Mouse (Mus musculus) forebrain, embryonic 11.5 days (tissue): ENCODE measurements at regions not wholly inside any gene's neighbourhood (a gene's known extent, or its start where the extent isn't known, plus 50 kb on each side); places are given as distances from the start of the nearest gene placed in this dataset.

Experiments used
- ATAC-seq: fragments of 200-750 bp; cut with Nextera tagmentation; replicated peaks from 2 replicates; pipeline ENCODE4 v1.8.0; 2017; ENCODE audit warnings: moderate TSS enrichment; ENCODE audit not compliant: low FRiP score
- DNase-seq: peaks from one replicate; pipeline ENCODE4 v3.0.0-alpha.2; 2017; ENCODE audit warnings: low spot score
- H3K27ac ChIP-seq: fragments of 300-500 bp; sonication (generic); 2 replicates; pipeline ENCODE4 v1.5.1; 2014; ENCODE audit warnings: low read depth, low read length
- H3K27me3 ChIP-seq: fragments of 300-500 bp; sonication (generic); 2 replicates; pipeline ENCODE4 v1.6.1; 2014; ENCODE audit warnings: mild to moderate bottlenecking, low read length, mixed read lengths; ENCODE audit not compliant: control insufficient read depth, insufficient read depth
- H3K36me3 ChIP-seq: fragments of 300-500 bp; sonication (generic); 2 replicates; pipeline ENCODE4 v1.6.1; 2014; ENCODE audit warnings: mild to moderate bottlenecking, low read length, moderate library complexity, mixed read lengths; ENCODE audit not compliant: control insufficient read depth, insufficient read depth
- H3K4me1 ChIP-seq: fragments of 300-500 bp; sonication (generic); replicated peaks from 2 replicates; pipeline ENCODE4 v1.6.1; 2014; ENCODE audit warnings: low read length, mixed read lengths; ENCODE audit not compliant: control insufficient read depth, insufficient read depth
- H3K4me2 ChIP-seq: fragments of 300-500 bp; sonication (generic); 2 replicates; pipeline ENCODE4 v1.6.1; 2014; ENCODE audit warnings: low read depth, mild to moderate bottlenecking, low read length, moderate library complexity, mixed read lengths; ENCODE audit not compliant: severe bottlenecking
- H3K4me3 ChIP-seq: fragments of 300-500 bp; sonication (generic); 2 replicates; pipeline ENCODE4 v1.5.1; 2014; ENCODE audit warnings: low read depth, low read length
- H3K9ac ChIP-seq: fragments of 300-500 bp; sonication (generic); 2 replicates; pipeline ENCODE4 v1.6.1; 2014; ENCODE audit warnings: low read length
- H3K9me3 ChIP-seq: fragments of 300-500 bp; sonication (generic); 2 replicates; pipeline ENCODE4 v1.6.1; 2016; ENCODE audit warnings: low read length, mixed read lengths; ENCODE audit not compliant: control insufficient read depth
- WGBS: fragments of 180-500 bp; shearing (Covaris S2); extraction: QIAGEN DNeasy Blood & Tissue Kit; methylation state at CpG from one replicate; pipeline ENCODE4 v1.1.7; 2014; 5-methylcytosine and 5-hydroxymethylcytosine counted together

DNA sequence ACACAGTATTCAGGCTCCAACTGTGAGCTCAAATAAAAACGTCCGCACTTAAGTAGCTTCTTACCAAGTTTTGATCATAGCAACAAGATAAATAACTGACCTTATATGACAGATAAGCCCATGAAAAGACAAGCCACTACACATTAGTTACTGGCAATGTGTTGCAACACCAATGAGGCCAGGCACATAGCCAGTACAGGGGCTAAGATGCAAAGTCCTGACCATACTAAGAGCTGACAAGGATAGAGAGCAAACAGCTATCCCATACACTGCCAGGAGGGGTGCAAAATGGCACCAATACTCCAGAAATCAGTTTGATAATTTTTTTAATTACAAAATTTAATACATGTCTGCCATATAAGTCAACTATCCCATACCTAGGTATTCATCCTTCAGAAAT lies 254.3 kb downstream of the Mycn start:
- Histone ChIP-seq H3K27ac (no peak overlapping the region), H3K9me3 (no peaks in the 10 kb centered on the region), H3K36me3 (no peaks in the 10 kb centered on the region), H3K9ac (no peak overlapping the region), H3K4me3 (no peak overlapping the region), H3K4me1 (peaks cover 20% of the 10 kb centered on the region), H3K4me2 (no peak overlapping the region), H3K27me3 (no peaks in the 10 kb centered on the region)
- ATAC-seq (no peak), DNase-seq (no peak)
- 91% methylated on average over 2 of the region's 2 CpGs for WGBS

- Histone ChIP-seq H3K4me1 (peaks cover 30% of the 10 kb centered on the region), H3K36me3 (no peaks in the 10 kb centered on the region), H3K27me3 (no peaks in the 10 kb centered on the region), H3K4me2 (no peak overlapping the region), H3K27ac (peak overlapping the region; percentile 82), H3K4me3 (no peak overlapping the region), H3K9me3 (no peaks in the 10 kb centered on the region), H3K9ac (no peak overlapping the region)
- WGBS = 65% methylated on average over 7 of the region's 7 CpGs
- DNase-seq = no peak
- ATAC-seq = no peak
Measured at GRCm38 (mm10) chr12:12685217-12685522, 256.5 kb downstream of the Mycn start.

GRCm38 (mm10) chr12:12684481-12685216 lies 257.1 kb downstream of the Mycn start:
- no peaks in the 10 kb centered on the region for H3K27me3 ChIP-seq
- H3K9me3 ChIP-seq = no peaks in the 10 kb centered on the region
- H3K9ac ChIP-seq = peak overlapping the region; percentile 9; the same call in 1 of the 2 replicates
- WGBS = 22% methylated on average over 16 of the region's 16 CpGs
- H3K27ac ChIP-seq = peak overlapping the region; percentile 82
- peak overlapping the region; percentile 0; the same call in 1 of the 2 replicates for H3K4me2 ChIP-seq
- H3K4me1 ChIP-seq = peaks cover 35% of the 10 kb centered on the region
- DNase-seq = peak; percentile 65
- no peaks in the 10 kb centered on the region for H3K36me3 ChIP-seq
- H3K4me3 ChIP-seq = no peak overlapping the region
- ATAC-seq = peak; percentile 58

- peak overlapping the region; percentile 82 for H3K27ac ChIP-seq
- no peaks in the 10 kb centered on the region for H3K27me3 ChIP-seq
- peak overlapping the region; percentile 3; the same call in 1 of the 2 replicates for H3K9ac ChIP-seq
- DNase-seq = no peak
- ATAC-seq = no peak
- no peak overlapping the region for H3K4me3 ChIP-seq
- WGBS = 45% methylated on average over 10 of the region's 10 CpGs
- H3K4me2 ChIP-seq = peak overlapping the region; percentile 0; the same call in 1 of the 2 replicates
- peaks cover 35% of the 10 kb centered on the region for H3K4me1 ChIP-seq
- H3K36me3 ChIP-seq = no peaks in the 10 kb centered on the region
- no peaks in the 10 kb centered on the region for H3K9me3 ChIP-seq
Measured at GRCm38 (mm10) chr12:12683733-12684470, 257.8 kb downstream of the Mycn start.

- H3K4me2 ChIP-seq = peak overlapping the region; percentile 49
- no peaks in the 10 kb centered on the region for H3K36me3 ChIP-seq
- H3K27ac ChIP-seq = peak overlapping the region; percentile 83
- peak overlapping the region; percentile 56 for H3K9ac ChIP-seq
- peak; percentile 67 for ATAC-seq
- no peaks in the 10 kb centered on the region for H3K27me3 ChIP-seq
- H3K9me3 ChIP-seq = no peaks in the 10 kb centered on the region
- DNase-seq = peak; percentile 72
- H3K4me3 ChIP-seq = peak overlapping the region; percentile 16; the same call in 1 of the 2 replicates
- 5% methylated on average over 6 of the region's 6 CpGs for WGBS
- peaks cover 44% of the 10 kb centered on the region for H3K4me1 ChIP-seq
Measured at GRCm38 (mm10) chr12:12681101-12681500, 260.6 kb downstream of the Mycn start.

DNA sequence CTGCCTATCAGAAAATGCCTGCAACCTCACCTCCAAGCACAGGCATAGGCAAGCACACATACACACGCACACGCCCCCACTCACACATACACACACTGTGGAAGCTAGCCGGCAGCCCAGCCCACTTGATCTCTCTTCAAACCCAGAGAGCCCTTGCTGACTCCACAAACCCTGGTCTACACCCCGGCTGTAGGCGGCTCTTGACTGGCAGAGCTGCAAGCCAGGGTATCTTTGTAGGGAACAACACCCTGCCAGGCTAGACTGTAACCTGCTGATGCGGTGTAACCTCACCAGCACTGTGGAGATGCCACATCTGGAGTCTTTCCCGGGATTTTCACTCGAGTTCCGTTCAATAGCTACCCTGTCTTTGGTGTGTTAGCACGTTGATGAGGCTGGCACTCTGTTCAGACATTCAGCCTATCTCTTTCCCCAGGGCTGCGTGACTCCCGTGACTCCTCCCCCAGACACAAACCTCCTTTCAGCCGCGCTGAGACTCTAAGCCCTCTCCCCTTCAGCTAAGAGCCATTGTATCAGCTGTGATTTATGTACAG lies 261.3 kb downstream of the Mycn start:
- Histone ChIP-seq H3K4me1 (peaks cover 44% of the 10 kb centered on the region), H3K4me3 (peak overlapping the region; percentile 16; the same call in 1 of the 2 replicates), H3K9me3 (no peaks in the 10 kb centered on the region), H3K9ac (peak overlapping the region; percentile 56), H3K27ac (peak overlapping the region; percentile 83), H3K27me3 (no peaks in the 10 kb centered on the region), H3K36me3 (no peaks in the 10 kb centered on the region), H3K4me2 (peak overlapping the region; percentile 49)
- DNase-seq (peak; percentile 83), ATAC-seq (peak; percentile 86)
- 5% methylated on average over 14 of the region's 14 CpGs for WGBS

- Histone ChIP-seq H3K36me3 (no peaks in the 10 kb centered on the region), H3K4me3 (no peak overlapping the region), H3K27ac (peak overlapping the region; percentile 31; the same call in 1 of the 2 replicates), H3K4me1 (peaks cover 20% of the 10 kb centered on the region), H3K9me3 (no peaks in the 10 kb centered on the region), H3K4me2 (no peak overlapping the region), H3K9ac (0 out of 2 replicates have a peak overlapping the region, but pooled peaks have one; percentile 6), H3K27me3 (no peaks in the 10 kb centered on the region)
- 20% methylated on average over 9 of the region's 9 CpGs for WGBS
- ATAC-seq (no peak), DNase-seq (no peak)
Measured at GRCm38 (mm10) chr12:12676676-12677075, 265.0 kb downstream of the Mycn start.

GRCm38 (mm10) chr12:12669931-12670330 lies 271.8 kb downstream of the Mycn start:
- Histone ChIP-seq H3K4me1 (no peaks in the 10 kb centered on the region), H3K4me2 (no peak overlapping the region), H3K27ac (no peak overlapping the region), H3K4me3 (no peak overlapping the region), H3K36me3 (no peaks in the 10 kb centered on the region), H3K27me3 (no peaks in the 10 kb centered on the region), H3K9ac (no peak overlapping the region), H3K9me3 (no peaks in the 10 kb centered on the region)
- WGBS = 80% methylated on average over 5 of the region's 5 CpGs
- ATAC-seq (no peak), DNase-seq (no peak)
